Mouse (Mus musculus) lung, postnatal 4 days (tissue): ENCODE measurements at regions not wholly inside any gene's neighbourhood (a gene's known extent, or its start where the extent isn't known, plus 50 kb on each side); places are given as distances from the start of the nearest gene placed in this dataset.

Experiments used
- DNase-seq, 2 experiments: peaks; one replicate each; pipeline ENCODE4 v3.0.0; 2021

DNA sequence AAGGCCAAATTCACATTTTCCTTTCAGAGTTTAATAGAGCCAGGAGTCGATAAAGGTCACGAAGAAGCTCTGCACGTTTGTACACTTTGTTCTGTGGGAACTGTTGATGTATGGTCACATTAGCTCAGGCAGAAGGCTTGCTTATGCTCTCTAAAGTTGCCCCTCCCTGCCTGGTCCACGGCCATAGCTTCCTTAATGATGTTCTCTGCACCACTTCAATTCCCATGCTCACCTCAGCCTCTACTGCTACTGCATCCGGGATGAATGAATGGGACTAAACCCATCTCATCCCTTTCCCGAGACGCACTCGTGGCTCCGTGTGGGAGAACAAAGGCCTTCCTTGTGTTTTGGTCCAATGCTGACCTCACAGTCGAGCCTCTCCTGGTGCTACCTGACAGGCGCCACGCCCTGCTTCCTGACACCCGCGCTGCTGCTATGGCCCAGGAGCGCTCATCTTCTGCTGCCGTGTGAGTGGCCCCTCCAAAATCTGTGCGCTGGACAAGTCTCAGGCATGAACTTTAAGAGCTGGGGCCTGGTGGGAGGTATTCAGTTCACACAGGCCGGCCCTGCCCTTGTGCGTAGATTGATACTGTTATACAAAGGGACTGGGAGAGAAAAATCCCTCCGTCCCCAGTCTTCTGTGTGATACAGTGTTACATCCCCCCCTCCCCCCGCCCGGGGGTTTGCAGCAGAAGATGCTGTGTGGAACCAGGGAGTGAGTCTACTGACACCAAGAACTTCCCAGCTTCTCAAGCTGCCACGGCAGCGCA lies 386.3 kb upstream of the Trpc7 start:
- no peak for DNase-seq

DNA sequence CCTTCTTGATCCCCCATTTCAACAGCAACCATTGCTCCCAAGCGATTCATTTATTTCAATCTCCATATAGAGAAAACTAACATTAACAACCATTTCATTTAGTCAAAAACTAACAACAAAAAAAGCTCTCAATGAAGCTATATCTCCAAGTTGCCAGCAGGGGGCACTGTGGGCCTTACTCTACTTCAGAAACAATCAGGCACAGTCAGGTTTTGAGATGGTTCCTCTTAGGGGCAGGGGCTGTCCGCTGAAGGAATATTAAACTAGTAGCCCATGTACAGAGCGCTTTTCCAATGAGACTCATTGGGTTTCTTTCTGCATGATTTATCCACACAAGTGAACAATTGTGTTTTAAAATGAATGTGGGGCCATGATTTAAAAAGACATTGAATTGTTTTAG lies 385.7 kb upstream of the Trpc7 start:
- peak in 1 of 2 experiments; percentile 17 for DNase-seq

DNA sequence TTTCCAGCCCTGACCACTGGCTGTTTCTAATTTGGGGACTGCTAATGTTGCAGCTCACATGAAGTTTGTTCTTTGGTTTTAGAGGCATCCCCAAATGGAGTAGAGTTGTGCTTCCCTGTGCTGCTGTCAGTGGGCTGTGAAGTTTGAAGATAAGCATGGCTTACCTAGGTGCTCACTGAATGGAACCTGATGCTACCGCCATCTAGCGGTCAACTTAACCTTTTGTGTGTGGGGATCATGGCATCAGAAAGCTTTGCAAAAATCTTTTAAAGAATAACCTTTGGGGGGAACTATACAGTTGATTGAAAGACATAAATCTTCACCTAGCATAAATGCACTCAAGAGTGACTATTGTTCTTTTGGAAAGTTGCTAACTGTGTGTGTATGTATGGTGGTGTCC lies 382.8 kb upstream of the Trpc7 start:
- no peak for DNase-seq

DNA sequence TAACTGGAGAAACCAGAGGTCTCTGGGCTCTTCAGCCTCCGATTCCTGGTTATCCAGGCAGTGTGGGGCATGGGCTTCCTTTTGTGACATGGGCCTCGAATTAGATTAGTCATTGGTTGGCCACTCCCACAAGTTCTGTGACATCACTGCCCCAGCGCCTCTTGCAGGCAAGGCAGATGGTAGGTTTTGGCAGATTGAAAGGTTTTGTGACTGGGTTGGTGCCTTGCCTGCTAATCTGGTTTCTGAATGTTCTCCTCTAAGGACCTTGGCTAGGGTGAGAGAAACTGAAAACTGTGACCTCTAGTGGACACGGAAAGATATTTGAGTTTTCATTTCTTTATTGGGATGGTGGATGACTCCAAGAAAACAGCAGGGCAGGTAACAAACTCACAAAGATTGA lies 381.3 kb upstream of the Trpc7 start:
- DNase-seq = no peak

DNA sequence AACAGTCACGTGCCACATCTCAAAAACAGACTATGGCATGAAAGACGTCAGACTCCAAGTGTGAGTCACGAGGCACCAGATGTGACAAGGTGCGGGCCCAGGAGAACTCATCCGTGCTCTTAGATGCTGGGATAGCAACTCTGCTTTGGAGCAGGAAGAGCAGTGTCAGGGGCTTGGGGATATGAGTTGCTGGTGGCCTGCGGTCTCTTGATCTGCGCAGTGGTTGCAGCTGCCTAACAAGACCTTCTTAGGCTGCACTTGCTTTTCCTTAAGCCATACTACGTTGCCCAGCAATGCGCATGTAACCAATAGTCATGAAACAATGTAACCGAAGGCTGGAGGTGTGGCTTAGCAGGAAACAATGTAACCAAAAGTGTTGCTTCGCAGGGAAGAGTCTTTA lies 380.1 kb upstream of the Trpc7 start:
- no peak for DNase-seq

DNA sequence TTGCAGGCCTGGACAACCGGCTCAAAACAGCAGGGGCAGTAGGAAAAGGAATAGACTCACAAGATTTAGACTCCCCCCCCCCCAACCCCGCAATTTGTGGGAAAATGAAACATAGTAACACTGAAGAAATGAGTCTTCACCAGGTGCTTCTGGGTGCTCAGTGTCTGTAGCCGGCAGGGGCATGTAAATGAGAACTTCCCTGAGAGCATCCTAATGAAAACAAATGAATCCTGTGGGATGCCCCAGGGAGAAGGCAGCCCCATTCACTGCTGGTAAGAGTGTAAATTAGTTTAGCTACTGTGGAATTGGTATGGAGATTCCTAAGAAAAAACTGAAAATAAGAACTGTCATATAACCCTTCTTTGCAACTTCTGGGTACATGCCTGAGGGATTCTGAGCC lies 377.8 kb upstream of the Trpc7 start:
- DNase-seq = no peak

DNA sequence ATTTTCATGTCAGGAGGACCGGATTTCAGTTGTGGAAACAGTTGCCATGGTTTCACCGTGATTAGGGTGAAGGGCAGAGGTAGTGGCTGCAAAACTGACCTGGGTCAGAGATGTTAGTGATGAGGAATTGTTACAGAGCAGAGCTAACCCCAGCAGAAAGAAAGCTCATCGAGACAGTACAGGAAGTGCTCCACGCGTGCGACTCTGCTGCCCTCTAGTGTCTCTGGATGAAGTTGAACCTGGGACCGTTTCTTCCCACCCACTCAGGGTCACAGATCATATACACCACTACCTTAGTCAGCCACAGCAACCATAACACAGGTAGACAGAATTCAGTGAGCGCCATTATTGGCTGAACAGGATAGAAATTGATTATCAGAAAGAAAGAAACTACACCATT lies 373.8 kb upstream of the Trpc7 start:
- DNase-seq = peak in 1 of 2 experiments; percentile 31

DNA sequence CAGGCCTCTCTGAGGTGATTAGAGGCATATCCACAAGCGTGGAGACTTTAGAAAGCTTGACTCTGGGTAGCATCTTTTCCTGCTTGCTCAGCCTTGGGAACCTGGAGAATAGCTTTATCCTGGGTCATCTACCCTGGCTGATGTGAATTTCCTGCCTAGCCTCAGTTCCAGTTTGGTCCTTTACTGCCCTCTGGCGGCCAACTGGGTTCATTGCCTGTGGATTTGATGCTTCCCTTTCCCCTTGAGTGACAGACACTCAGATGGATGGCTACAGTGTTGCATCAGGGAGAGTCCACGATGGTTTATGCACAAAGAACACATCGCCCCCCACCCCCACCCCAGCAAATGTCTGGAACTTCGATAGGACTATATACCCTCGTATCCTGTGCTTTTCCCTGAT lies 364.1 kb upstream of the Trpc7 start:
- peak; percentile 51 to 75 for DNase-seq

DNA sequence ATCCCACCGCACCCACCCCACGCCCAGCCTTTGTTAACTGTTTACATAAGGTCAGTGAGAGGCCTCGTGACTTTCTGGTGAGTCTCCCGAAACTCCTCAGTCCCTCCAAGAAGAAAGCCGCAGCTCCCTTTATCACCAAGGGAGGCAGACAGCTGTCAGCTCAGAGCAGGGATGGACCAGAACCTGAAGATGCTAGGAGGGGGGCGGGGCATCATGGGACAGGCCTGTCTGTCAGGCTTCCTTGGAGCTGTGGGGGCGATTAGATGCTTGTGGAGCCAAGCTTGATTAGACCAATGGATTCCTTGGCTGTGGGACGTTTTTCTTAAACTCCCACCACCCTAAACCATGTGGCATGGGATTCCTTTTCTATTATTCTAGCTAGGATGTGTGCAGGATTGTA lies 363.7 kb upstream of the Trpc7 start:
- DNase-seq = no peak

DNA sequence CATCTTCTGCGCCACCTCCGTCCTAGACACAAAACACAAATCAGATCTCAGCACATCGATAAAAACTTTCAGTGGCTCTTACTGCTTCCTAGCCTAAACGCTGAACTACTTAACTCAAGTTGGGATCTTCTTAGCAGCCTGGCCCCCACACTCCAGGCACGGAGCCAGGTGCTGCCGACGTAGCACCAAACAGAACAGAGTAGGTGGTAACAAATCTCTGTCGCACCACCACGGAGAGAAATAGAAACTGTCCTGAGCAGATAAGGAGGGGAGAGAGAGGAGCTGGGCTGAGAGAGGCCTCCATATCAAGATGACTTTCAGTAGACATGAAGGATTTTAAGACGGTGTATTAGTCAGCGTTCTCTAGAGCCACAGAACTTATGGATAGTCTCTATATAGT lies 360.1 kb upstream of the Trpc7 start:
- no peak for DNase-seq

DNA sequence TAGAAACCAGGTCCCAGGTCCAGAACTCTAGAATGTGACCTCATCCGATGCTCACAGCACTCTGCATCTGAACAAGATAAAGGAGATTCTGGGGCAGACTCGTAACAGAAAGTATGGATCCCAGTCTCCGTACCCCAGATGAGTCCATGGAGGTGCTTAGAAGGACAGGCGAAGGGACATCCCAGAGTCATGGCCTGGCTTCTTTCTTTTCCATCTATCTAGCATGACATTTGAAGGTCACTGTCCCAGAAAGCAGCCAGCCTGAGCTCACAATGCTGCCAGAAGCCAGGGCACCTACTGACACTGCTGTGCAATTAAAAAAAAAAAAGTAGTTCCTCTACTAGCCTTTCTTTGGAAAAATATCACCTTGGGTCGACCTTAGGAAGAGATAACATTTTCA lies 354.1 kb upstream of the Trpc7 start:
- no peak for DNase-seq

DNA sequence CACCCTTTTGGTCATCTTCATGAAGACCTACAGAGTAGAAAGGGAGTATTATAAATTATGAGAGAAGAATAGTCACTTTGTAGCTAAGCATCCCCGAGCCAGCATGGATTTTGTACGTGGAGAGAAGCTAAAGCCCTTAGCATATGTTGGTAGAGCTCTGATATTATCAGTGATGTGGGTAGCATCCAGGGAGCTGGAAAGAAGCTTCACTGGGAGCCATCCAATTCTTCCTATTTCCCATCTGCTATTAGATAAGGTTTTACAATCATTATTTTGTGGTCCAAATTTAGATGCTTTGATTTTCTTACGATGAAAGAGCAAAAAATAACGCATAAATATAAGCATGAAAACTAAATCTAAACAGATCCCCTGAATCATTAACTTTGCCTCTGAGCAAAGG lies 353.6 kb upstream of the Trpc7 start:
- no peak for DNase-seq

DNA sequence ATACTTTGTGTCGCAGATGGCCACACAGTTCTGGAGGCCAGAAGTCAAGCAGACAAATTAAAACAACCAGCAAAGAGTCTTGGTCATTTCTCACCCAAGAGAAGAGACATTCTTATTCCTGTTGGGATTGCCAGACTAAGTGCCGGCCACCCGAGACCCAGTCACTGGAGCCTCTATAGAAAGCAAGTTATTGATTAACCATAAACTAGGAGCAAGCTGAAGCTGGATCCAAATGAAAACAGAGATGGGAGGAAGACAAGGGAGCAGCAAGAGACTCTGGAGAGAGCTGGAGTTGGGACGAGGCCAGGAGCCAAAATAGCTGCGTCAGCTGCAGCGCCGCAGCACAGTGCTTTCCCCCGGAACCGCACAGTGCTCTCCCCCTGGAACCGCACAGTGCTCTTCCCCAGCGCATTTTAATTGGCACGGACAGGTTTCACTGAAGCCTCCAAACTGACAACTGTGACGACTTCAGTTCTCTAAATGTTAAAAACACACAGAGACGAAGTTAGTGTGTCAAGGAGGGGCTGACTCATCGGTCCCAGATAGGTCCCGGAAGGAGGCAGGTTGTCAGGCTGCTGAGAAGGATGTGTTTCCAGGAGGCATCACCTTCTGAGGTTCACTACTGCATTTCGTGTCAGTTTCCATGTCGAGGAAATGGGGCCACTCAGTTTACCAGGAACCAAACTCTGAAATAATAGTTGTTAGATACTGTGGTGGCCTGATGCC lies 350.6 kb upstream of the Trpc7 start:
- no peak for DNase-seq

DNA sequence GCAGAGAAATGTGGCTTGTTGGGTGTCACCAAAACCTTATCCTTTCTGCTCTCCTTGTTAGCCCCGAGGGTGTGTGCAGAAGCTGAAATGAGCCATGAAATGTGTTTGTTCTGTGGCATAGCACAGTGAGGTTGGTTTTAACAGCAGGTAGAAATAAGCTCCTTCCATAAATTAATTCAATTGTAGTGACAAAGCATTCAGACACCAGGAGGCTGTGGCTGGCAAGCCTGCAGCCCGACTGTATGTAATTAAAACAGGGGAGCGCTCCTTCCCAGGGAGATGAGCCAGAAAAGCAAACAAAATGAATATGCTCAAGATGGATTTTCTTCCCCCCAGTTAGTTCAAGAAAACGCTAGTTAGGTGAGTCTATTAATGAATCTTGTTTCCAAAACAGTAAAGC lies 341.1 kb upstream of the Trpc7 start:
- no peak for DNase-seq

DNA sequence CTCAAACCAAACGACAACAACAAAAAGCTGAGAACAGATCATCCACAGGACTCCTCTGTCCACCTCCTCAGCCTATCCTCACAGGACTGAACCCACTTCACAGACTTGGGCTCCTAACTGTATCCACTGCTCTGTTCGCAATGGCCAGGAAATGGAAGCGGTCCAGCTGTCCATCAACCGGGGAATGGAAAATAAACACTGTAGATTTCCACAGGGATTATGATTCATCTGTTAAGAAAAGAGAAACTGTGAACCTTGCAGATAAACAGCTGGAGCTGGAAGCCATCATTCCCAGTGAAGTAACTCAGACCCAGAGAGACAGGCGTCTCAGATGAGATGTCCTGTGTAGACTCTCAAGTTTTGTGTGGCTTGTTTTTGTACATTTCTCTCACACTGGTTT lies 340.4 kb upstream of the Trpc7 start:
- peak; percentile 9 to 32 for DNase-seq

DNA sequence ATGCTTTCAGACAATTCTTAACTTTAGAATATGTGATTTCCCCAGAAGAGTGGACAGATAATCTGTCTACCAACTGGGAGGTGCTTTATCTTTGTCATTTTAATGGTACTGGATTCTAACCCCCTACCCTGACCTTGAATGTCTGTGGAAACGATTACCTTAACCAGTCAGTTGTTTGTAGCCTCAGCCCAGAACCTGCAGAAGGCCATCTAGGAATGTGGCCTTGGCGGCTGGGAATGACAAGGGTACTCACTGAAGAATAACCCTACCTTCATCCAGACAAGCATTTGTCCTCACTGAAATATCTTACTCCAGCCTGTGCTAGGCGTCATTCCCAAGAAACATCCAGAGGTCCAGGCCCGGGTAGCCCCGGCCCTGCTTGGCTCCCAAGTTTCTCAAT lies 337.1 kb upstream of the Trpc7 start:
- DNase-seq = no peak

DNA sequence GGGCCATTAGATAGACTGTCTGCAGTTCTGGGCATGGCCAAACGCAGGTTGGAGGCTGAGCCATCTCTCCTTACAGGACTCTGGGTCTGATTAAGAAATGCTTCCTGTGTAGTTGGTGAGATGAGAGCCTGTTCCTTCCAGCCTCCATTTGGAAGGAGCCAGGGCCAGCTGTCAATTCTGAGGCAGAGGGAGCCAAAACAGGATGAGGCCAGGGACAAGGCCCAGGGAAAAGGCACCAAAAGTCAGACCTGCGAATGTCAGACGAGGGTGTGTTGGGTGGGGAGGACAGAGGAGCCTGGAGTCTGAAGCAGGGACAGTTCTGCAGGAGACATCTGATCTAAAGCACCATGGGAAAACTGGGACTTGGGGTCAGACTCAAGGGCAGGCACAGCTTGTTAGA lies 335.9 kb upstream of the Trpc7 start:
- peak in 1 of 2 experiments; percentile 34 for DNase-seq

DNA sequence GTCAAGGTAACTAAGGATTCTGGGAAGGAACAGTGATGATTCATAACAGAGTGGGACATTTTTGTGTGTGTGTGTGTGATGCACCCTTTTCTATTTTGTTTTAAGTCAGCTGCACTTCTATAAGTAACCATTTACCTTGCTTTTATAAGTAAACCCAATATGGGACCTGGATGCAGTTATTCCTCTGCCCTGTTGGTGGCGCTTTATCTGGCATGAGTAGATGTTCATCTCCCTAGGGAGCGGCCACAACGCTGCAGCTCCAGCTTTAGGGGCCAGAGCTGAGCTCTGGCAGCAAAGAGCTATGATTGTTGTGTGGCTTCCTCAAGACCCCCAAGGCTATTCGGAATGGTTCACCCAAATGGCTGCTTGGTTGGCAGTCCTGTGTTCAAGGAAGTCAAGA lies 334.5 kb upstream of the Trpc7 start:
- DNase-seq = no peak

DNA sequence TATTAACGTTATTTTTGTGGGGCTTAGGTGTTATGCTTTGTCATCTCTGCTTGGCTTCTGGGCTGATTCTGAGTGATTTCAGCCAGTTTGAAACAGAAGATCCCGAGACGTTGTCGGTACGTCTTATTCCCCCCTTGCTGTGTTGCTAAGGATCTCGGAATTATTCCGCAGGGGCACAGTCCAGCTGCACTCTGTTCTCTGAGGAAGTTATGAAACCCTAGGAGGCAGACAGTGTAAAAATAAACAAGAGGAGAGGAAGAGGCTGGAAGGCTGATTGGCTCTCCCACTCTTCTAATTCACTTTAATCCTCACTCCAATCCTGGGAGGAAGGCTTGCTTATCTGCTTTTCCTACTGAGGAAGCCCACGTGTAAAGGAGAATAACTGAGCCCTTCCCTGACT lies 325.3 kb upstream of the Trpc7 start:
- DNase-seq = no peak

DNA sequence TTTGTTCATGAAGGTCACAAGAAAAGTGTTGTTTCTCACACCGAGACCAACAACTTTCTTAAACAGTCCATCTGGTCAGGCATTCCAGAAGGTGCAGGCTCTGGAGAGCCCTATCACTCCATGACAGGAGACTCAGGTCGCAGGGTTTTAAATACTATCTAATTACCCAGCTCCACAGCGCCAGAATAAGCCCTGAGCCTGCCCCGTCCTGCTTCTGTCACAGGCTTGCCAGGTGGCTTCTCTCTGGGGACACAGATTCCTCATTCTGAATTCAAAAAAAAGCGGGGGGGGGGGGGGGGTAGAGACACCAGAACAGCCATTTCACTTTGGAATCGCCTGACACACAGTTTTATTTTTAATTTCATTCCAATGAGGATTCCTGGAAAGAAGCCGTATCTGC lies 320.4 kb upstream of the Trpc7 start:
- DNase-seq = peak in 1 of 2 experiments; percentile 36

DNA sequence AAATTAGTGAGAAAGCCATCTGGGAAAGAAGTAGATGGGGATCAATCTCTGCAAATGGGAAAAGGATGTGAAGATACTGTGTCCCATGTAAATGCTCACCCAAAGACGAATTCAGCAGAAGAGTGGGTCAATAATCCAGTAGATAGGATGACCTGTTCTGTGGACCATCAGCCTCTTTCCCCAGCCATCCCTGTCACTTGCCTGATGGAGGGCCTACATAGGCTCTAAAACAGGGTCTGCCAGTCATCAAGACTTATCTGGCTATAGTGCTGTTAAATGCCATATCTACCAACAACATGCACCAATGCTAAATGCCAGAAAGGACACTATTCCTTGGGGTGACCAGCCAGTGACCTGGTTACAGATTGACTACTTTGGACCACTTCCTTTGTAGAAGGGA lies 316.5 kb upstream of the Trpc7 start:
- no peak for DNase-seq

DNA sequence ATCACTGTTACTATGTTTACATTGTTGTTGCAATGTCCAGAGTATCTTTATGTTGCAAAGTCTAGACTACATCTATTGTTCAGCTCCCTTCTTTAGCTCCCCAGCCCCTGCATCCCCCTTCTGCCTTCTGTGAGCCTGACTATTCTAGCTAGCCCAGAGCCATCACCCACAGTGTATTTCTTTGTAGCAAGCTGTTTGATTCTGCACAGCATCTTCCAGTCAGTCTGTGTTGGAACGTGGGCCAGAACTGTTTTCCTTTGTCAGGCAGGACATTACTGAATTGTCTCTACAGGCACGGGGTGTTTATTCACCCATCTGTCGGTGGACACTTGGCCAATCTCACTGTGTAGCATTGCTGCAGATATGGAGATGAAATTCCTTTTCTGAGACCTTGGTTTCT lies 295.4 kb upstream of the Trpc7 start:
- DNase-seq = no peak

DNA sequence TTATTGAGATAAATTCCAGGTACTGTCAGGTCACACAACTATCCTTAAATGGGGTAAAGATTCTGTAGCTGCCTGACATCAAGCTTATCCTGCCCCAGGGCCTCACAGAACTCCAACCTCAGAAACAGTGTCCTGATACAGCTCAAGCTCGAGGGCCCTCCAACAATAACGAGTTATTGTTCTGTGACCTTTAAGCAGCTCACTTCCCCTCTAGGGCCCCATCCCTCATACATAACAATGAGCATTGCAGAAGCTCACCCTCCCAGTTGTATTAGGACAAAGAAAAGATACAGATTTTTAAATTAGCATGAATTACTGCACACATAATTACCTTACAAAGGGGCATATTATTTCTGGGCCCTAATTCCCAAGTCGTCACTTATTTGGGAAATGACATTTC lies 293.5 kb upstream of the Trpc7 start:
- DNase-seq = no peak

DNA sequence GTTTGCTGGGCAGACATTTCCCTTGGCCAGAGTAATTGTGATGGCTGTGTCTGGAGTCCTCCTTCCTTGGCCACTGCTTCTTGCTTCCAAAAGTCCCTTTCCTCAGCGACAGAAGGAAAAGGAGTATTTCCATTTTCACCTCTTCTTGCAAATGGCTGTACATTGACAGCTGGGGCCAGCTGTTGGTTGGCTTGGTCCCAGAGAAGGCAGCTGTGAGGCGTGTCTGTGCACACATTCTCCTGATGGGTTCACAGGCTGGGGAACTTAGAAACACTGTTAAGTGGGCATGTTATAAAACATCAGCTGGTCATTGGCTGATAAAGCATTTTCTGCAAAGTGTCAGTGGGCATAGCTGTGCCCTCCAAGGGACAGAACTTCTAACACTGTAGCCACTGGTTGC lies 290.4 kb upstream of the Trpc7 start:
- peak; percentile 78 to 91 for DNase-seq

DNA sequence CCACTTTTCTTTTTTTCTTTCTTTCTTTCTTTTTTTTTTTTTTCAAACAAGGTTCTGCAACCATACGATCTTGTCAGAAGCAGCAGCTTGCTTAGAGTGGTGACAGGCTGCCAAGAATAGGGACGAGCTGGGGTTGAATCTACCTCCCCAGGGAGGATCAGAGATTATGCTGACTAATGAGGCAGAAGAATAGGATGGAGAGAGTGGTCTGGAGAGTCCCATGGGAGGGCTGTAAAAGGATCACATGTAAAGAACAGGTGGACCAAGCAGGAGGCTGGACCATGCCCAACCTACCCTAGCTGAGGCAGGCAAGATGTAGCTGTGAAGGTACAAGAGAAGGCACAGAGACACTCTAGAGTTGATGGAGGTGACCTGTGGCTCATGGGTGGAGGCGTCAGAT lies 274.4 kb upstream of the Trpc7 start:
- no peak for DNase-seq
